Mouse (Mus musculus) hindbrain, embryonic 12.5 days (tissue): Measurements from ENCODE around the gene Hoxa11. TPM values are rescaled to one million over a fixed set of nuclear protein-coding genes. Genes with fewer than 3 reads are reported as not detected.

Source experiments
- ATAC-seq: fragments of 200-750 bp; cut with Nextera tagmentation; 2 replicates; pipeline ENCODE4 v1.8.0; 2017; ENCODE audit warnings: moderate TSS enrichment; ENCODE audit not compliant: low FRiP score
- H3K27ac ChIP-seq: fragments of 300-500 bp; sonication (generic); 2 replicates; pipeline ENCODE4 v1.5.1; 2016; ENCODE audit warnings: mild to moderate bottlenecking
- H3K27me3 ChIP-seq: fragments of 300-500 bp; sonication (generic); 2 replicates; pipeline ENCODE4 v1.6.1; 2016; ENCODE audit warnings: mild to moderate bottlenecking
- H3K36me3 ChIP-seq: fragments of 300-500 bp; sonication (generic); 2 replicates; pipeline ENCODE4 v1.6.1; 2016; ENCODE audit warnings: mild to moderate bottlenecking
- H3K4me1 ChIP-seq: fragments of 300-500 bp; sonication (generic); 2 replicates; pipeline ENCODE4 v1.6.1; 2016
- H3K4me2 ChIP-seq: fragments of 300-500 bp; sonication (generic); replicated peaks from 2 replicates; pipeline ENCODE4 v1.6.1; 2016; ENCODE audit warnings: mild to moderate bottlenecking
- H3K4me3 ChIP-seq: fragments of 300-500 bp; sonication (generic); 2 replicates; pipeline ENCODE4 v1.5.1; 2016; ENCODE audit warnings: mild to moderate bottlenecking
- H3K9ac ChIP-seq: fragments of 300-500 bp; sonication (generic); 2 replicates; pipeline ENCODE4 v1.6.1; 2016; ENCODE audit warnings: mild to moderate bottlenecking, moderate library complexity
- H3K9me3 ChIP-seq: fragments of 300-500 bp; sonication (generic); replicated peaks from 2 replicates; pipeline ENCODE4 v1.6.1; 2016; ENCODE audit warnings: mild to moderate bottlenecking
- WGBS: fragments of 180-500 bp; shearing (Covaris S2); methylation state at CpG from one replicate; pipeline ENCODE4 v1.1.7; 2016; 5-methylcytosine and 5-hydroxymethylcytosine counted together
- polyA plus RNA-seq: library from polyadenylated mRNA; unstranded; fragments of >200 nt; fragmentation: Nextera tagmentation; extraction: Ambion mirVana; gene quantifications from 2 replicates; pipeline ENCODE4 v1.2.1, GENCODE M21; 2016

The Hoxa11 gene
- polyA plus RNA-seq, 1 experiment from 2014 or later, result not detected

DNA sequence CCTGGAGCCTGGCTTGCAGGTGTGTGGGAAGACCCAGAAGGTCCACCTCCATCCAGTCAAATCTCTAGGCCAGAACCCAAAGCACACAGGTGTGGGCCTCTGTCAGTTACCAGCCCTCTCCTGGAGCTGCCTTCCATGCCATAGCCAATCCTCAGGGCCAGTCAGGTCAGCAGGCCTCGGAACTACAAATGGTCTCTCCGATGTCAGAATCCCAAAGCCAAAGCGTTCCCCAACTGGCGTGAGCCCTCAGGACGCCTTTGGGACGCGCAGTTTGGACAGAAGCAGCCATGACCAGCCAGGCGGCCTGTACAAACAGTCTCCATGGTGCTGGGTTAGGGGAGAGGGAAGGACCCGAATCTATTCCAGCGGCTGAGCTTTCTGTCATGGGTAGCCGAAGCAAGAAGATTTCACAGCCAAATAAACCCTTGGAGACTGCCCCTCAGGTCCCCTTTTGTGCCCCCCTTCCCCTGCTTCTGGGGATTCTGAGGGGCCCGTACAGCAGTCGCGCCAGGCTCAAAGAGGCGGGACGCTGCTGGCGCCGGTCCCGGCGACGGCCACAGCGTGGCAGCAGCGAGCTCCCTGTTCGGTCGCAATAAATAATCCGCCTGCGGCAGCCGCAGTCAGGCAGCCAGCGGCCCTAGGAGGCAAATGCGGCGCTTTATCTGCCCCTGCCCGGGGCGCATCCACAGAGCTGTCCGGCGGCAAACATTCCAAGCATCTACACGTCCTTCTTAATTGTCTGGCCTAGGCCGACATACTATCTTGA lies 34.3 kb downstream of the Hoxa11 start:
- H3K9me3 ChIP-seq, result no peaks in the 10 kb centered on the region
- WGBS, result under 1% methylated on average over 37 of the region's 37 CpGs
- H3K4me2 ChIP-seq, result peak overlapping the region; percentile 8
- peaks cover 11% of the 10 kb centered on the region for H3K4me1 ChIP-seq
- ATAC-seq, result peak; percentile 67
- H3K27me3 ChIP-seq, result peaks cover 98% of the 10 kb centered on the region
- H3K4me3 ChIP-seq, result peak overlapping the region; percentile 7; the same call in 1 of the 2 replicates
- no peaks in the 10 kb centered on the region for H3K36me3 ChIP-seq
- no peak overlapping the region for H3K9ac ChIP-seq
- no peak overlapping the region for H3K27ac ChIP-seq

DNA sequence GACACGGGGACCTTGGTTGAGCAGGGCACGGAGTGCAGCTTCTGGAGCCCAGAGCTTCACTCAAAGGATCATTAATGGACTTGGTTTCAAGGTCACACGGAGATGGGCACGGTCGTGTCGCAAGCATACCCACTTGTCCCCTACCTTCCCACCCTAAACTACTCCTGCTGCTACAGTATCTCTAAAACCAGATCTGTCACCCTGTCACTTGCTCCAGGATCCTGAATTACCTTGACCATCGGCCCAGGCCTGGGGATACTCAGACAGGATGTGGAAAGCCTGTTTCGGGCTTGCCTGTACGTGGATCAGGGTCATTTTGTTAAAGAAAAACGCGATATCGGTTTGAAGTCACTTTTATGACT lies 35.9 kb downstream of the Hoxa11 start:
- peaks cover 98% of the 10 kb centered on the region for H3K27me3 ChIP-seq
- H3K36me3 ChIP-seq, result no peaks in the 10 kb centered on the region
- H3K4me2 ChIP-seq, result no peak overlapping the region; the same call in 1 of the 2 replicates
- H3K4me1 ChIP-seq, result peaks cover 11% of the 10 kb centered on the region
- no peak overlapping the region for H3K4me3 ChIP-seq
- H3K27ac ChIP-seq, result no peak overlapping the region
- ATAC-seq, result no peak
- WGBS, result 9% methylated on average over 12 of the region's 12 CpGs
- no peaks in the 10 kb centered on the region for H3K9me3 ChIP-seq
- H3K9ac ChIP-seq, result no peak overlapping the region

DNA sequence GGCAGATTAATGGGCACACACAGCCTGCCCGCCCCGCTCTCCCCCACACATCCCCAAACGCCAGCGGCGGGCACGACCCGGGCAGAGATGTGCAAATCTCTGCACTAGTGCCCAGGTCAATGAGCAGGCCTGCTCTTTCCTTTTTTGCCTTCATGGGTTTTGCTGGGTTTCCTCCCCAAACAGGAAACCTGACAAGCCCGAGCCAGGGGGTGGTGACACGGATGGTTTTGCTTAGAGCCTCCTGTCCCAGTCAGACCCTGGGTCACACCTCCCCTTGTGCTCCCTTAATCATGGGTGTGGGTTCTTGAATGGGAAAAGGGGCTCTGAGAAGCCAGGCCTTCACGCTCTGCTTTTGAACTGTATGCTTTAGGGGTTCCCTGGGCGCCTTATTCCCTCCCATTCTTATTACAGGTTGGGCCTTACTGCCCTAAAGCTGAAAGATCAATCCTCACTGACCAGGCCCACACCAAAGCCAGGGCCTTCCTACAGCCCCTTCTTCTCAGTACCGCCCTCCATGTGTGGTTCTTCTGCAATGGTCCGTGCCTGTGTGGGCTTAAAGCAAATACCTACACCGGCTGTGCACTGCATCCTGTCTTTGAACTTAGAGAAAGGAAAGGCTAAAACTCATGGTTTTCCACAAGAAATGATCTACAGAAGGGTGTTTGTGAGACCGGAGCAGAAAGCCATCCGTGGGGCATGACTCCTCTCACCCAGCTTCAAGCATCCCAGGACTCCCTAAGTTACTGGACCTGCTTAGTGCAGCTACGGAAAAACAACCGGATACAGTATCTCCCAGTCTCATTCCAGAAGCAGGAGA lies 36.5 kb downstream of the Hoxa11 start:
- no peak overlapping the region; the same call in 1 of the 2 replicates for H3K27ac ChIP-seq
- H3K9ac ChIP-seq, result no peak overlapping the region
- H3K27me3 ChIP-seq, result peaks cover 97% of the 10 kb centered on the region
- H3K4me2 ChIP-seq, result peak overlapping the region; percentile 46
- H3K4me1 ChIP-seq, result peaks cover 11% of the 10 kb centered on the region
- no peaks in the 10 kb centered on the region for H3K36me3 ChIP-seq
- 3% methylated on average over 18 of the region's 18 CpGs for WGBS
- peak overlapping the region; percentile 25 for H3K4me3 ChIP-seq
- ATAC-seq, result no peak
- no peaks in the 10 kb centered on the region for H3K9me3 ChIP-seq

DNA sequence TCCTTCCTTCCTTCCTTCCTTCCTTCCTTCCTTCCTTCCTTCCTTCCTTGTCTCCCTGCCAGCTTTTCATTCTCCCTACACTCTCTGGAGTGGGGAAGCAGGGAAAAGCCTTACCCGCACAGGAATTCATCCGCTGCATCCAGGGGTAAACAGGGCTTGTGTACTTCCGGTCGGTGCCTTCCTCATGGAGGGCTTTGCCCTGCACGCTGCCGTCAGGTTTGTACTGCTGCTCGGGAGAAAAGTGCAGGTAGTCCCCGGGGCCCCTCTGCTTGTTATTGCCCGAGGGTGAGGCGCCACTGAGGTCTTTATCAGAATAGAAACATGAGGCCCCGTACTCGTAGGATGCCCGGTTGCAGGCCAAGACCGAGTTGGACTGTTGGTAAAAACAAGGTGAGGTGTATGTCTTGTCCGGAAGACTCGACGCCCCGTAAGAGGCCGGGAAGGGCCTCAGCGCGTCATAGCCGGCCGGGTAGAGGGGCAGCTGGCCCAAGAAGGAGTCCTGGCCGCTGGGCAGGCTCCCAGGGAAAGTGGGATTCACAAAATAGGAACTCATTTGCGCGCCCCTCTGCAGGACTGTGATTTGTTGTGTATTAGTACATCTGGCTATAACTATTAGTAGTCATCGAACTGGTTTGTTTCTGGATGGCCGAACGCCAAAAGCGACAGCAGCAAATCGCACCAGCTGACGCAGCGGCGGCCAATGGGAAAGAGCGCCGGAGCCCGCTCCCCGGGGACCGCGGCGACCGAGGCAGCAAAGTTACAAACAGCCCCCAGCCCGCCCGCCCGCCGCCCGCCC lies 37.3 kb downstream of the Hoxa11 start, which contains the start of gene Hoxa6:
Gene Hoxa6, minus strand, starts transcription at position 651 of the 796 bp plus-strand sequence.
- peaks cover 20% of the 10 kb centered on the region for H3K4me1 ChIP-seq
- H3K4me3 ChIP-seq, result peak within 1 kb of the TSS; percentile 47
- no peaks in the 10 kb centered on the region for H3K36me3 ChIP-seq
- 0 out of 2 replicates have a peak within 1 kb of the TSS, but pooled peaks have one; percentile 38 for H3K9ac ChIP-seq
- no peaks in the 10 kb centered on the region for H3K9me3 ChIP-seq
- peak within 1 kb of the TSS; percentile 46 for H3K4me2 ChIP-seq
- ATAC-seq, result no peak
- H3K27ac ChIP-seq, result peak within 1 kb of the TSS; percentile 32
- peaks cover 97% of the 10 kb centered on the region for H3K27me3 ChIP-seq
- 1% methylated on average over 46 of the region's 47 CpGs for WGBS

DNA sequence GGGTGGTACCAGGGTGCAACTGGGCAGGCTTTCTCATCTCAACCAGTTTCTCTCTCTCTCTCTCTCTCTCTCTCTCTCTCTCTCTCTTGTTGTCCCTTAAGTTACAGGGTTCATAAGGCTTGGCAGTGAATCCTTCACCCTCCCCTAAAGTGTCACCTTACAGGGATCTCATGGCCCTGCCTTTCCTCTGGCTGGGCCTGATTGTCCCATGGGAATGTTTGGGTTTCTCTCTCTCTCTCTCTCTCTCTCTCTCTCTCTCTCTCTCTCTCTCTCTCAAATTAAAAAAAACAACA lies 38.0 kb downstream of the Hoxa11 start:
- peaks cover 97% of the 10 kb centered on the region for H3K27me3 ChIP-seq
- H3K4me3 ChIP-seq, result peak overlapping the region; percentile 47; the same call in 1 of the 2 replicates
- no peak for ATAC-seq
- no peak overlapping the region for H3K9ac ChIP-seq
- no peaks in the 10 kb centered on the region for H3K9me3 ChIP-seq
- H3K4me2 ChIP-seq, result peak overlapping the region; percentile 46
- H3K4me1 ChIP-seq, result peaks cover 17% of the 10 kb centered on the region
- H3K27ac ChIP-seq, result no peak overlapping the region
- H3K36me3 ChIP-seq, result no peaks in the 10 kb centered on the region

DNA sequence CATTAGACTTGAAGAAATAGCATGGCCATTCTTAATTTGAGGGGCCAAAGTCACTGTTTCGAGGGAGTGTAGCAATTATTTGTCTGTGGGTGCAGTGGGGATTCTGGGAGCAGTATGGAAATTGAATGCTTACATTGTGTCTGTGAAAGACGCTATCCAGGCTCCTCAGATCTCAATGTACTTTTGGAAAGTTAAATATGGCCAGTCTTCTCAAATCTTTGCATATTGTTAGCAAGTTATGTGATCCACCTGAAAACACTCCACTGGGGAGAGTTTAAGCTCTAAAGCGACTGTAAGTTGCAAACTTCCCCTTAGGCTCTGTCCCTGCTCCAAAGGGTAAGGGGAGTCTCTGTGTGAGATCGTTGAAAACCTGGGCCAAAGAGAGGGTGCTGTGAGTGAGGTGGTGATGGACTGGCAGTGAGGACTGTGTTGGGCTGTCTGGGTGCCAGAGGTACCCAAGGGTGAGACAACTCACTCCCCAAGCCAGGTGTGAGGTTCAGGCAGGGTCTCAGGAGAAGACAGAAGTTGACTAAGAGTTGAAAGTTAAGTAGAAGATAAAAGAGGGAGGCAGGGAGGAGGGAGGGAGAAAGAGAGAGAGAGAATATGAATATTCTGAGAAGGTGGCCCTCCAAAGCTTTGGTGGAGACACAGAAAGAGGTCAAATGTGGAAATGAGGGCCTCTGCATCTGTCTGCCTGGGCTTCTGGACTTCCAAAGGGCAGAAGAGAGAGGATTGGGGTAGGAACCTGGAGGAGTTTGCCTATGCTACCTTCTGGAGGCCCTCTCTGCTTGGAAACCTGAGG lies 38.5 kb downstream of the Hoxa11 start:
- Histone ChIP-seq H3K27ac (no peak overlapping the region), H3K36me3 (no peaks in the 10 kb centered on the region), H3K27me3 (peaks cover 96% of the 10 kb centered on the region), H3K9me3 (no peaks in the 10 kb centered on the region), H3K4me1 (peaks cover 17% of the 10 kb centered on the region), H3K4me2 (peak overlapping the region; percentile 46), H3K9ac (no peak overlapping the region), H3K4me3 (peak overlapping the region; percentile 47)
- no peak for ATAC-seq
- 1% methylated on average over 4 of the region's 4 CpGs for WGBS

DNA sequence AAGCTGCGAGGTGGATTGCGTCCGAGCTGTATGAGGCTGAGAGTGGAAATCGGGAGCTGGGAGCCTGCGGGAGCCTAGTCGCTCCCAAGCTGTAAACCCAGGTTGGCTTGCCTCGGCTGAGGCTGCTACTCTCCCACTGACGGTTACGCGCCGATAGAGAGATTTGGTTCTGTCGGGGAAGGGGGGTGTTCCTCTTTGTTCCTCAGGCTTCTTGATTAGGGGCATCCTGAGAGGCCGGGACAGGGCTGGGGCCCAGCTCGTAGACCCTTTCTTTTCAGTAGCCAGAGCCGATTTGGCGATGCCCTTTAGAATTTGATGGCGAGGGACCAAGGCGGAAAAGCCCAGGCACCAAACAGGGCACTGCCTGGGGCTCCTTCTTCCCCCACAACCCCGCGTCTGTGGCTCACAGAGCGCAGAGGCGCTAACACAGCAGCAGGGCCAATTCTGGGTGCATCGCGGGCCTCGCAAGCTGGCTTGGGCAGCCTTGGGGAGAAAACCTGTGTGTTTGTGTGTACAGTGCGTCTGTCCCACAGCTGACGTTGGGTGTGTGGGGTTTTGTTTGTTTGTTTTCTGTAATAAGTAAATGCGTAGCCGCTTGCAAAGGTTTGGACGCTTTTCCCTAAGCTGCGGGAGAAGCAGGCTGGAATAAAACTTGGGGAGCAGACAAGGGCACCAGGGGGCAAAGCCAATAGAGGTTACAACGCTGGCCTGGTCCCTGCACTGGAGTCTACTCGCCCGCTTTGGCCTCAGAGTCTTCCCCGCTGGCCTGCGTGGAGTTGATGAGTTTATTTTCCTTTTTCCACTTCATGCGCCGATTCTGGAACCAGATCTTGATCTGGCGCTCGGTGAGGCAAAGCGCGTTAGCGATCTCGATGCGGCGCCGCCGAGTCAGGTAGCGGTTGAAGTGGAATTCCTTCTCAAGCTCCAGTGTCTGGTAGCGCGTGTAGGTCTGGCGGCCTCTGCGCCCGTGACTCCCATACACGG lies 39.7 kb downstream of the Hoxa11 start:
- peak overlapping the region; percentile 56 for H3K9ac ChIP-seq

DNA sequence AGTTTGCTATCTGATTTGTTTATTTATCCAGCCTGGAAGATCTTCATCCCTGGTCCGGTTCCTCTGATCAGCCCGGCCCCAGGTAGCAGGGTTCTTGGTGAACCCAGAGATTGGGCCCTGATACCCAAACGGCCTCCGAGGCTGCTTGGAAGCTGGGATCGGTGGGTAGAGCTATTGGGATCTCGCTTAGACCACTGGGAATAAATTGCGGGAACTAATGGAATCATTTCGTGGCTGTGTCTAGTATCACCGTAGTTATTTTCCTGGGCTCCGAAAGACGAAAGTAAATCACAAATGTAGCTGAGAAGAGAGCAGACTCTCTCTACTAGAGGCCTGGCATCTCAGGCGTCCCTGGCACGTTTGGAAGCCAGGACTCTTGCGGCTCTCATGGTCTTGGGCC lies 40.4 kb downstream of the Hoxa11 start:
- peaks cover 14% of the 10 kb centered on the region for H3K4me1 ChIP-seq
- peak overlapping the region; percentile 46 for H3K4me2 ChIP-seq
- peaks cover 98% of the 10 kb centered on the region for H3K27me3 ChIP-seq
- H3K9me3 ChIP-seq, result no peaks in the 10 kb centered on the region
- ATAC-seq, result no peak
- WGBS, result 4% methylated on average over 14 of the region's 14 CpGs
- no peaks in the 10 kb centered on the region for H3K36me3 ChIP-seq
- H3K4me3 ChIP-seq, result peak overlapping the region; percentile 47
- peak overlapping the region; percentile 56 for H3K9ac ChIP-seq
- H3K27ac ChIP-seq, result peak overlapping the region; percentile 71

More for the DNA sequence above, 39.7 kb downstream of the Hoxa11 start:
- H3K27ac ChIP-seq, result peak overlapping the region; percentile 71
- peak overlapping the region; percentile 47 for H3K4me3 ChIP-seq
- peaks cover 14% of the 10 kb centered on the region for H3K4me1 ChIP-seq
- WGBS, result under 1% methylated on average over 55 of the region's 55 CpGs
- no peaks in the 10 kb centered on the region for H3K36me3 ChIP-seq
- H3K4me2 ChIP-seq, result peak overlapping the region; percentile 46
- H3K9me3 ChIP-seq, result no peaks in the 10 kb centered on the region
- no peak for ATAC-seq
- peaks cover 96% of the 10 kb centered on the region for H3K27me3 ChIP-seq

DNA sequence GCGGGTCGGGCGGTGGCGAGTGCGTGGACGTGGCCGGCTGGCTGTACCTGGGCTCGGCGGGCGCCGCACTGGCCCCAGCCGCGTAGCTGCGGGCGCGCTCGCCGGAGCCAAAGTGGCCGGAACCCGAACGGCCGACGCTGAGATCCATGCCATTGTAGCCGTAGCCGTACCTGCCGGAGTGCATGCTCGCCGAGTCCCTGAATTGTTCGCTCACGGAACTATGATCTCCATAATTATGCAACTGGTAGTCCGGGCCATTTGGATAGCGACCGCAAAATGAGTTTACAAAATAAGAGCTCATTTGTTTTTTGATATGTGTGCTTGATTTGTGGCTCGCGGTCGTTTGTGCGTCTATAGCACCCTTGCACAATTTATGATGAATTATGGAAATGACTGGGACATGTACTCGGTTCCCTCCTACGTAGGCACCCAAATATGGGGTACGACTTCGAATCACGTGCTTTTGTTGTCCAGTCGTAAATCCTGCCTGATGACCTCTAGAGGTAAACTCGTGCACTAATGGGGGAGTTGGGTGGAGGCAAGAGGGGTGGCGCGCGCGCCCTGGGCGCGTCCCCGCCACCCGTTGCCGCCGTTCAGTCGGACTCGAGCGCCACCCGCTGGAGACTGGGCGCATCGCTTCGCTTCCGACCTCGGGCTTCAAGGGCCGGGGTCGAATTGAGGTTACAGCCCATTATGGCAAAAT lies 41.4 kb downstream of the Hoxa11 start, which contains the start of gene Hoxa5:
Gene Hoxa5, minus strand, starts transcription at position 538 of the 703 bp plus-strand sequence.
- Histone ChIP-seq H3K27ac (peak within 1 kb of the TSS; percentile 80), H3K36me3 (no peaks in the 10 kb centered on the region), H3K9me3 (no peaks in the 10 kb centered on the region), H3K9ac (peak within 1 kb of the TSS; percentile 65), H3K4me1 (peaks cover 14% of the 10 kb centered on the region), H3K4me3 (peak within 1 kb of the TSS; percentile 47), H3K4me2 (peak within 1 kb of the TSS; percentile 46), H3K27me3 (peaks cover 98% of the 10 kb centered on the region)
- peak; percentile 20 for ATAC-seq
- under 1% methylated on average over 64 of the region's 65 CpGs for WGBS

DNA sequence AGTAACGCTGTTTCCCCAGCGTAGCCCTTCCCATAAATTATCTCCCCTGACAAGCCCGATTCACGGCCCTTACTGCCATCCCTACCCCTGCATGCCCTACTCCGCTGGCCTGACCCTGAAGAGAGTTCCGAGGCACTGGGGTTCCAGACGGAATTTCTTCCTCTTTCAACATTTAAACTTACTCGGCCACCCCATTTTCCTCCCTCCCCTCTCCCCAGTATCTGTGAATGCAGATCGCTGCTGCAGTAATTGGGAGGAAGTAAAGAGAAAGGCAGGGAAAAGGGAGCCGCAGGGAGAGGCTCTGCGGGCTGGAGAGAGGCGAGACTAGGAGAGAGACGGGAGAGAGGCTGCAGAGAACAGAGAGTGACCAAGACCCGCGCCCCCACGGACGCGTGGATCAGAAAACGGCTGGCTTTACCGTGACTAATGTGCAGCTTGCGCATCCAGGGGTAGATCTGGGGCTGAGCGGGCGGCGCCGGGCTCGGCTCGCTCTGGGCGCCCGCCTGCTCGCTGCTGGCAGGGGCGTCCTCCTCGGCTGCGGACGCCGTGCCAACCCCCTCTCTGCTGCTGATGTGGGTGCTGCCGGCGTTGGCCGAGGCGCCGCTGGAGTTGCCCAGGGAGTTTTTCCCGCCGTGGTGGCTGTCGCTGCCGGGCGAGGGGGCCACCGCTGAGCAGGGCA lies 42.1 kb downstream of the Hoxa11 start:
- H3K4me1 ChIP-seq, result peaks cover 10% of the 10 kb centered on the region
- WGBS, result under 1% methylated on average over 46 of the region's 46 CpGs
- H3K36me3 ChIP-seq, result no peaks in the 10 kb centered on the region
- H3K27me3 ChIP-seq, result peaks cover 97% of the 10 kb centered on the region
- H3K9ac ChIP-seq, result peak overlapping the region; percentile 65
- peak overlapping the region; percentile 46 for H3K4me2 ChIP-seq
- no peaks in the 10 kb centered on the region for H3K9me3 ChIP-seq
- peak overlapping the region; percentile 80 for H3K27ac ChIP-seq
- peak overlapping the region; percentile 47 for H3K4me3 ChIP-seq
- ATAC-seq, result peak; percentile 63
